Mouse (Mus musculus) CD4-positive helper T cell, adult 2 months (primary cell): ENCODE results near the gene Neurog1.

ENCODE experiments used
- DNase-seq: peaks from one replicate; pipeline ENCODE4 v3.0.0-alpha.2; 2012; ENCODE audit warnings: low read depth, missing footprints, low spot score

Neurog1 gene

GRCm38 (mm10) chr13:56251924-56252619 is at the start of gene Neurog1:
TSS of gene Neurog1 (minus strand) at chr13:56252163.
- no peak for DNase-seq

GRCm38 (mm10) chr13:56299336-56299735 is 47.4 kb upstream of the Neurog1 start:
- DNase-seq: no peak

GRCm38 (mm10) chr13:56296659-56297020 is 44.7 kb upstream of the Neurog1 start:
- DNase-seq: no peak

- DNase-seq: no peak
These were observed 44.1 kb upstream of the Neurog1 start, which contains the start of gene Cxcl14 for GRCm38 (mm10) chr13:56295943-56296658. TSS of gene Cxcl14 (minus strand) at chr13:56296551.

- no peak for DNase-seq
These were observed 43.6 kb upstream of the Neurog1 start for GRCm38 (mm10) chr13:56295586-56295942.

GRCm38 (mm10) chr13:56294908-56295307 is 42.9 kb upstream of the Neurog1 start:
- no peak for DNase-seq

- no peak for DNase-seq
These were observed 38.0 kb upstream of the Neurog1 start for GRCm38 (mm10) chr13:56289998-56290397.

- DNase-seq: no peak
These were observed 37.3 kb upstream of the Neurog1 start for GRCm38 (mm10) chr13:56289261-56289660.

- no peak for DNase-seq
These were observed 36.6 kb upstream of the Neurog1 start for GRCm38 (mm10) chr13:56288601-56289000.

- no peak for DNase-seq
These were observed 35.1 kb upstream of the Neurog1 start for GRCm38 (mm10) chr13:56287091-56287490.

GRCm38 (mm10) chr13:56283321-56283720 is 31.4 kb upstream of the Neurog1 start:
- no peak for DNase-seq

- no peak for DNase-seq
These were observed 28.4 kb upstream of the Neurog1 start for GRCm38 (mm10) chr13:56280356-56280755.

- peak; percentile 36 for DNase-seq
These were observed 27.5 kb upstream of the Neurog1 start for GRCm38 (mm10) chr13:56279439-56279838.

- no peak for DNase-seq
These were observed 23.2 kb upstream of the Neurog1 start for GRCm38 (mm10) chr13:56275171-56275570.

- DNase-seq: no peak
These were observed 18.2 kb upstream of the Neurog1 start for GRCm38 (mm10) chr13:56270124-56270523.

- no peak for DNase-seq
These were observed 15.4 kb upstream of the Neurog1 start for GRCm38 (mm10) chr13:56267396-56267795.

- DNase-seq: peak; percentile 43
These were observed 14.5 kb upstream of the Neurog1 start for GRCm38 (mm10) chr13:56266435-56266834.

- DNase-seq: no peak
These were observed 13.7 kb upstream of the Neurog1 start for GRCm38 (mm10) chr13:56265661-56266060.

- no peak for DNase-seq
These were observed 10.3 kb upstream of the Neurog1 start for GRCm38 (mm10) chr13:56262269-56262668.

GRCm38 (mm10) chr13:56260344-56260780 is 8.4 kb upstream of the Neurog1 start:
- DNase-seq: no peak

GRCm38 (mm10) chr13:56259926-56260250 is 7.9 kb upstream of the Neurog1 start:
- no peak for DNase-seq

- no peak for DNase-seq
These were observed 7.3 kb upstream of the Neurog1 start for GRCm38 (mm10) chr13:56259021-56259925.
